Mouse (Mus musculus) heart, embryonic 16.5 days (tissue): ENCODE measurements around the gene Oasl1. TPM values are rescaled to one million over a fixed set of nuclear protein-coding genes. Genes with fewer than 3 reads are reported as not detected.
A peak's percentile ranks its signal among the peaks of the same experiment; 100 is the strongest.

Source experiments
- ATAC-seq: fragments of 200-750 bp; cut with Nextera tagmentation; replicated peaks from 2 replicates; pipeline ENCODE4 v1.8.0; 2017; ENCODE audit warnings: moderate number of reproducible peaks; ENCODE audit not compliant: insufficient read depth, low FRiP score; ENCODE audit errors: extremely low read depth
- H3K27ac ChIP-seq: fragments of 300-500 bp; sonication (generic); 2 replicates; pipeline ENCODE4 v1.5.1; 2014; ENCODE audit warnings: mild to moderate bottlenecking, low read length, control low read depth, moderate library complexity
- H3K27me3 ChIP-seq: fragments of 300-500 bp; sonication (generic); 2 replicates; pipeline ENCODE4 v1.6.1; 2014; ENCODE audit warnings: low read length, mixed read lengths; ENCODE audit not compliant: control insufficient read depth, insufficient read depth
- H3K36me3 ChIP-seq: fragments of 300-500 bp; sonication (generic); 2 replicates; pipeline ENCODE4 v1.6.1; 2014; ENCODE audit not compliant: control insufficient read depth, insufficient read depth
- H3K4me1 ChIP-seq: fragments of 300-500 bp; sonication (generic); 2 replicates; pipeline ENCODE4 v1.6.1; 2014; ENCODE audit warnings: low read length, mixed read lengths; ENCODE audit not compliant: control insufficient read depth, insufficient read depth
- H3K4me2 ChIP-seq: fragments of 300-500 bp; sonication (generic); 2 replicates; pipeline ENCODE4 v1.6.1; 2014; ENCODE audit warnings: low read depth, mild to moderate bottlenecking, control low read depth, low read length
- H3K4me3 ChIP-seq: fragments of 300-500 bp; sonication (generic); 2 replicates; pipeline ENCODE4 v1.5.1; 2014; ENCODE audit warnings: mild to moderate bottlenecking, control low read depth, low read length
- H3K9ac ChIP-seq: fragments of 300-500 bp; sonication (generic); 2 replicates; pipeline ENCODE4 v1.6.1; 2014; ENCODE audit warnings: low read length, control low read depth
- H3K9me3 ChIP-seq: fragments of 300-500 bp; sonication (generic); replicated peaks from 2 replicates; pipeline ENCODE4 v1.6.1; 2016; ENCODE audit warnings: low read length; ENCODE audit not compliant: control insufficient read depth
- WGBS: fragments of 180-500 bp; shearing (Covaris S2); extraction: QIAGEN DNeasy Blood & Tissue Kit; methylation state at CpG from one replicate; pipeline ENCODE4 v1.1.7; 2014; 5-methylcytosine and 5-hydroxymethylcytosine counted together
- polyA plus RNA-seq: library from polyadenylated mRNA; unstranded; fragments of >200 nt; fragmentation: Nextera tagmentation; extraction: Ambion mirVana; gene quantifications from 2 replicates; pipeline ENCODE4 v1.2.1, GENCODE M21; 2015

Oasl1 gene
- polyA plus RNA-seq, 1 experiment from 2014 or later: 1.4 TPM

DNA sequence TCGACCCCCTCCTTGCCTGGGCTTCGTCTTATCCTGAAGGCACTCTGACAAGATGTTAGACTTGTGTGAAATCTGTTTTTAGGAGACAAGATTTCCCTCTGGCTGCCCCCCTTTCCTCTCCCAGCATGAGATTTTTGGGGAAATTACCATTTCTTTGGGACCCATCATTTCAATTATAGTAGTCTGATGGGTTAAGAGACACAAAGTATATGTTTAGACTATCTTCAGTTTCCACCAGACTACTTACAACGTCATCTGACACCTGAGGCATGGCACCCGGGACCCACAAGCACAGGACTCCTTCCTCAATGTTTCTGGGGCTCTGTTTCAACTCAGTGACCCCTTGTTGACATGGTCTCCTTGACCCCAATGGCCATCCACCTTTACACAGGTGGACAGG, 27.5 kb upstream of the Oasl1 start:
- H3K4me2 ChIP-seq: no peak overlapping the region
- no peaks in the 10 kb centered on the region for H3K36me3 ChIP-seq
- no peaks in the 10 kb centered on the region for H3K9me3 ChIP-seq
- ATAC-seq: no peak
- H3K4me3 ChIP-seq: no peak overlapping the region
- 81% methylated on average over 4 of the region's 4 CpGs for WGBS
- no peaks in the 10 kb centered on the region for H3K27me3 ChIP-seq
- H3K9ac ChIP-seq: no peak overlapping the region
- no peak overlapping the region for H3K27ac ChIP-seq
- peaks cover 3% of the 10 kb centered on the region; the same call in 1 of the 2 replicates for H3K4me1 ChIP-seq

DNA sequence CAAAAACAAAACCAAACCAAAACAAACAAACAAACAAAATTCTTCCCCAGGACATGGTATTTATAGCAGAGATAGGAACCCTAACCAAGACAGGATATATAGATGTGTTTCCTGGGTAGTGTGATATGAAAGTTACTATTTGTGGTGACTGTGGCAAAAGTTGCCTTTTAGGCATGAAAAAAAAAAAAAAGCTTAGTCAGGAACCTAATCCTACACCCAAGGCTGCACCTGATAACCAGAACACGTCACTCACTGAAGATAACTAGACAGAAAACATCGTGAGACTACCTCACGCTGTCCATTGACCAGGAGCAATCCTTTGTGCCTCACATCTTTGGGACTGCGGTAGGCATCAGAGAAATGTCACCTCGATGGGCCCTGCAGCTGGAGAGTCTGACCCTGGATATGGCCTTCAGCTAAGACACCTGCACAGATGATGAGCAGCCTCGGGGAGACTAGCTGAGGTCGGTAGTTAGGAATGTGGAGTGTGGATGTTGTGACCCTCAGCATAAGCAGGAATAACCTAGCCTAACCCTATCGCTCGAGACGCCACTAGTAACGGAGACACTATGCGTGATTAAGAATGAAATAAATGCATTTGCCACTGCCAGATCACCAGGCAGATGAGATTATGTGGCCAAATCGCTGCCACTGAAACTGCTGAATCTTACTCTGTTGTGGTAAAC, 26.2 kb upstream of the Oasl1 start, which contains the start of gene Oasl2:
Gene Oasl2, plus strand, starts transcription at position 249 of the 686 bp plus-strand sequence.
- Histone ChIP-seq H3K36me3 (no peaks in the 10 kb centered on the region), H3K27ac (peak within 1 kb of the TSS; percentile 40; the same call in 1 of the 2 replicates)
- WGBS: 45% methylated on average over 13 of the region's 13 CpGs

DNA sequence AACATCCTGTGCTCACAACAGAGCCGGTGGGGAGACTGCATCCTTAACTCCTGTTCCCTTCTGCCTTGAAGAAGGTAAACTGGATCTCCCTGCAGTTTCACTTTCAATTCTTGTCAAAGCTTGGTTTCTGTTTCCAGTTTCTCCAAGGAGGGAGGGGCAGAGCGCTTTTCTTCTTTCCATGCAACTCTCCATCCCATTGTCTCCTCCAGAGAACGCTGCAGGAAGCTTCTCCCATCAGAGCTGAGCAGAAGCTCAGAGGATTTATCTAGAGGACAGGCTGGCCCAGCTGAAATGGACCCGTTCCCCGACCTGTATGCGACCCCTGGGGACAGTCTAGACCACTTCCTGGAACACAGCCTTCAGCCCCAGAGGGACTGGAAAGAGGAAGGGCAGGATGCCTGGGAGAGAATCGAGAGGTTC, 25.7 kb upstream of the Oasl1 start:
- Histone ChIP-seq H3K27me3 (no peaks in the 10 kb centered on the region), H3K4me1 (peaks cover 3% of the 10 kb centered on the region; the same call in 1 of the 2 replicates), H3K9me3 (no peaks in the 10 kb centered on the region), H3K4me3 (peak overlapping the region; percentile 42), H3K36me3 (no peaks in the 10 kb centered on the region), H3K9ac (peak overlapping the region; percentile 53), H3K27ac (peak overlapping the region; percentile 40; the same call in 1 of the 2 replicates), H3K4me2 (peak overlapping the region; percentile 55)
- no peak for ATAC-seq
- WGBS: 14% methylated on average over 7 of the region's 7 CpGs

More for the DNA sequence above, 26.2 kb upstream of the Oasl1 start, which contains the start of gene Oasl2:
- peak within 1 kb of the TSS; percentile 55 for H3K4me2 ChIP-seq
- H3K9me3 ChIP-seq: no peaks in the 10 kb centered on the region
- no peaks in the 10 kb centered on the region for H3K27me3 ChIP-seq
- H3K9ac ChIP-seq: peak within 1 kb of the TSS; percentile 53
- H3K4me1 ChIP-seq: peaks cover 3% of the 10 kb centered on the region; the same call in 1 of the 2 replicates
- ATAC-seq: no peak
- peak within 1 kb of the TSS; percentile 42 for H3K4me3 ChIP-seq

DNA sequence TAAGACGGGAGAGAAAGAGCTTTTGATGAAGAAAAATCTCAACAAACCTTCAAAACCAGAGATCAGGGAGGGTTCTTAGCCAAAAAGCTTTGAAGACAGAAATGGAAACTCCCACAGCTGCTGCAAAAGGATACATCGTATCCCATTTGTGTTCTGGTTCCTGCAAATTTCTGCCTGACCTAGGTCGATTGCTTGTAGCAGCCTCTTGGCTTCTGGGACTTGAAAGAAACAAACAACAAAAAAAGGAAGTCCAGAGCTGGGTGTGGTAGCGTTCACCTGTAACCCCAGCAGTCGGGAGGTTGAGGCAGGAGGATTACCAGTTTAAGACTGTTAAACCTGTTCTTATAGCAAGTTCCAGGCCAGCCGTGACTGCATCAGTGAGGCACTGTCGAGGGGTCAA, 24.2 kb upstream of the Oasl1 start:
- peaks cover 3% of the 10 kb centered on the region; the same call in 1 of the 2 replicates for H3K4me1 ChIP-seq
- no peak overlapping the region for H3K4me2 ChIP-seq
- H3K9ac ChIP-seq: no peak overlapping the region
- H3K27ac ChIP-seq: no peak overlapping the region
- H3K9me3 ChIP-seq: no peaks in the 10 kb centered on the region
- H3K36me3 ChIP-seq: no peaks in the 10 kb centered on the region
- no peak overlapping the region for H3K4me3 ChIP-seq
- no peaks in the 10 kb centered on the region for H3K27me3 ChIP-seq
- WGBS: 74% methylated on average over 7 of the region's 7 CpGs
- ATAC-seq: no peak

DNA sequence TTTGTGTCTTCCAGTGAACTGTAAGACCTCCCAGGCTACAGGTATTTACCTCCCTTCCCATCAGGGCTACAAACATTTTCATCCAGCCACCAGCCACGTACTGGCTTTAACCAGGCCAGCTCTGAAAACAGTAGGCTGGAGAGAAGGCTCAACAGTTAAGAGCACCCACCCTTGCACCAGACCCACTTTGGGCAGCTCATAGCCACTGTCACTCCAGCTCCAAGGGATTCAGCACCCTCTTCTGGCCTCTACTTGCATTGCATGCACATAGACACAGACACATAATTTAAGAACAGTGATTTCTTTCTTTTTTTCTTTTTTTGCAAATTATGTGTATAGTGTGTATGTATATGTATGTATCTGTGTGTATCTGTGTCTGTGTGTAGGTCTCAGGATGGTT, 20.6 kb upstream of the Oasl1 start:
- no peak overlapping the region for H3K27ac ChIP-seq
- no peak overlapping the region for H3K9ac ChIP-seq
- no peak overlapping the region for H3K4me3 ChIP-seq
- H3K4me1 ChIP-seq: no peaks in the 10 kb centered on the region
- no peaks in the 10 kb centered on the region for H3K27me3 ChIP-seq
- no peaks in the 10 kb centered on the region for H3K36me3 ChIP-seq
- 38% methylated on average over 1 of the region's 1 CpGs for WGBS
- H3K9me3 ChIP-seq: no peaks in the 10 kb centered on the region
- no peak for ATAC-seq
- H3K4me2 ChIP-seq: no peak overlapping the region

DNA sequence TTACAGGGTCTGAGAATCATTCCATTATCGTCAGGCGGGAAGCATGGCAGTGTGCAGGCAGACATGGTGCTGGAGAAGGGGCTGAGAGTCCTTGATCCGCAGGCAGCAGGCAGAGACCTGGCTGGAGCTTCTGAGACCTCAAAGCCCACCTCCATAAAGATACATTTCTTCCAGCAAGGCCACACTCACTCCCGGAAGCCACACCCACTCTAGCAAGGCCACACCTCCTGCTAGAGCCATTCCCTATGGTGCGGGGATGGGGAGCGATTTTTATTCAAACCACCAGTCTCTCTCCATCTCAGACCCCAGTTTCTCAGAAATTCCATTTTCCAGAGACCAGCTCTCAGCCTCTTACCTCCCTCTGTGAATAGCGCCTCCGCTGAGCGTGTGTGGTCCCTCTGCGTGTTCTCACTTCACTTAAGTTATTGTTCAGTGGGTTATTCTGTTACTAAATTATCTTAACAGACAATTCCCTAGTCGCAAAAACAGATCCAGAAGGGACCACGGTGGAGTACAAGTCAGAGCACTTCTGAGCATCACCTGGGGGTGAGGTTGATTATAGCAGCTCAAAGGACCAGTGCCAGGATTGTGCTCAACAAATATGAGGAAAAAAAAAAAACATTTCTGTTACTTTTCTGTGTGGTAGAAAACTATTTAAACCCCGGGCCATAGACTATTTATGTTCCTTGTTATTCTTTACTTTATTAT, 14.3 kb upstream of the Oasl1 start:
- H3K9ac ChIP-seq: no peak overlapping the region
- no peaks in the 10 kb centered on the region for H3K4me1 ChIP-seq
- H3K4me3 ChIP-seq: no peak overlapping the region
- no peak overlapping the region for H3K27ac ChIP-seq
- no peaks in the 10 kb centered on the region for H3K27me3 ChIP-seq
- no peaks in the 10 kb centered on the region for H3K9me3 ChIP-seq
- no peak for ATAC-seq
- H3K36me3 ChIP-seq: no peaks in the 10 kb centered on the region
- H3K4me2 ChIP-seq: no peak overlapping the region
- 52% methylated on average over 13 of the region's 13 CpGs for WGBS

DNA sequence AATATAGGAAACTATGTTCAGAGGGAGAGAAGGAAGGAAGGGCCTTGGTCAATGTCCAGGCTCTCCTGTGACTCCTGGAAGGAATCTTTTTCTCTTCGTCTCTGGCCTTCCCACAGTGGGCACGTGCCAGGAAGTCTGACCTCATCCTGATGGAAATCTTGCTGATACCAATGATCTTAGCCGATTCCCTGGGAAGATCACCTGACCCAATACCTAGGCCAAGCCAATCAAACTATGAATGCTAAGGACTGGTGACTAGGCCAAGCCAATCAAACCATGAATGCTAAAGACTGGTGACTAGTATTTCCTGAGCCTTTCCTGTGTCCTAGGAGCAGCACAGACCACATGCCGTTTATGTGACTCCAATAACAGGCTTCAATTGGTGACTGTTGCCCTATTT, 9.4 kb upstream of the Oasl1 start:
- H3K36me3 ChIP-seq: no peaks in the 10 kb centered on the region
- no peaks in the 10 kb centered on the region for H3K27me3 ChIP-seq
- 55% methylated on average over 4 of the region's 4 CpGs for WGBS
- H3K4me3 ChIP-seq: no peak overlapping the region
- no peak overlapping the region for H3K4me2 ChIP-seq
- H3K9me3 ChIP-seq: no peaks in the 10 kb centered on the region
- H3K4me1 ChIP-seq: no peaks in the 10 kb centered on the region
- H3K9ac ChIP-seq: no peak overlapping the region
- H3K27ac ChIP-seq: no peak overlapping the region
- no peak for ATAC-seq

DNA sequence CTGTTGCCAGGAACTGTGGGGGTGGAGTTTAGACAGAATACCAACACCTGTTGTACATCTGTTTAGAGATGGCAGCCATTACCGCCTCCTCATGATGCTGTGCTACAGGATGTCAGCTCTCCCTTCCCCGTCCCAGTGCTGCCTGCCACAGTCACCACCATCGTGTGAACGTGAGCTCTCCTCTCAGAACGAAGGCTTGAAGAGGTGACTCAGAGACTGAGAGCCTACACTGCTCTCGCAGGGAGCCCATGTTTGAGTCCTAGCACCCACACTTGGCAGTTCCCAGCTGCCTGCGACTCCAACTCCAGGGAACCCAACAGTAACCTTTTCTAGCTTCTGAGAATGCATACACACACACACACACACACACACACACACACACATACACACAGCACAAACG, 8.2 kb upstream of the Oasl1 start:
- 66% methylated on average over 8 of the region's 8 CpGs for WGBS
- Histone ChIP-seq H3K4me1 (no peaks in the 10 kb centered on the region), H3K4me2 (no peak overlapping the region), H3K36me3 (no peaks in the 10 kb centered on the region), H3K9me3 (no peaks in the 10 kb centered on the region), H3K27me3 (no peaks in the 10 kb centered on the region), H3K27ac (no peak overlapping the region), H3K9ac (no peak overlapping the region), H3K4me3 (no peak overlapping the region)
- ATAC-seq: no peak

DNA sequence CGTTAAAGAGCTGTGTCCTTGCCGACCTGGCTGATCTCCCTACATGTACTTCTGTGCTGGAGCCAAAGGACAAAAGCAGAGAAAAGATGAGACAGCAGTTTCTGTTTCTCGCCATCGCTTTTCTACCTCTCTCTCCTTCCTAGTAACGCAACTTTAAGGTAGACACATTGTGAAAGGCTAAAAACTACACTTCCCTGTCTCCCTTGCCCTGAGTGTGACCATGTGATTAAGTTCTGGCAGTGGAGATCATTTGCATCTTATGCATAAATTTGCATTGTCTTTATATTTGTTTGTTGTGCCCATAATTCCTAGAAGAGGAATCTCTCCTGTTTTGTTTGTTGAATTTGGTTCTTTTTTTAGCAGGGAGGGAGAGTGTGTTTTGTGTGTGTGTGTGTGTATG, 7.2 kb upstream of the Oasl1 start:
- Histone ChIP-seq H3K27ac (no peak overlapping the region), H3K9me3 (no peaks in the 10 kb centered on the region), H3K4me3 (no peak overlapping the region), H3K36me3 (no peaks in the 10 kb centered on the region), H3K4me2 (no peak overlapping the region), H3K9ac (no peak overlapping the region), H3K27me3 (no peaks in the 10 kb centered on the region), H3K4me1 (no peaks in the 10 kb centered on the region)
- WGBS: 65% methylated on average over 5 of the region's 5 CpGs
- no peak for ATAC-seq
